Mouse (Mus musculus): Measurements from ENCODE around the gene Rhbdl1.
"Not testable (repeated sequence)": the region's sequence is repeated elsewhere in the genome, so short reads cannot be mapped to it uniquely, and the experiment has no call there.

The Rhbdl1 gene

GRCm38 (mm10) chr17:25825984-25826570 lies 11.0 kb downstream of the Rhbdl1 start:
- no peak for DNase-seq

GRCm38 (mm10) chr17:25825311-25825710 lies 11.8 kb downstream of the Rhbdl1 start:
- no peak for DNase-seq

DNA sequence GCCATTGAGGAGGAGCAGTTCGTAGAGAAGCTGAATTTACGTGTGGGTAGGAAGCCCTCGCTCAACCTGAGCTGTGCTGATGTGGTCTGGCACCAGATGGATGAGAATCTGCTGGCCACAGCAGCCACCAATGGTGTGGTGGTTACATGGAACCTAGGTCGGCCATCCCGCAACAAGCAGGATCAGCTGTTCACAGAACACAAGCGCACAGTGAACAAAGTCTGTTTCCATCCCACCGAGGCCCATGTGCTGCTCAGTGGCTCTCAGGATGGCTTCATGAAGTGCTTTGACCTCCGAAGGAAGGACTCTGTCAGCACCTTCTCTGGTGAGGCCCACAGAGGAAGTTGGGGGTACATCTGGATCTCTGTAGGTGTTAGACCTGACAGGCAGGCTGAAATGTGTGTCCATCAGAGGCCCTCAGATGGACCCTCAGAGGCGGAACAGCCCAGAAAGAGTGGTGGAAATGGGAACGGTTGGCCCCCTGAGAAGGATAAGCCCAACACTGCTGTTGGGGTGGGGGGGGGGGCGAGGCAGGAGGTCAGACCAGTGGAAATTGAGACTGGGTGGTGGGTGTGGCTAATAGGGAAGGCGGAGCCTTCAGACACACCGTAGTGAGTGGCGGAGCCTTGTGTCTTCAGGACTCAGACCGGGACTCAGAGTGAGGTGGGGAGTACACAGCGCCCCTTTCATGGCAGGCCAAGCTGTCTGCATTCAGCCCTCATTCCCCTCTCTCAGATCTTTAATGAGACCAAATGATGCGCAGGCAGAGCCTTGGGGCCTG lies 12.5 kb downstream of the Rhbdl1 start:
- no peak for DNase-seq

- peak; percentile 75 to 80 for DNase-seq
Observed at GRCm38 (mm10) chr17:25823452-25823851, 13.6 kb downstream of the Rhbdl1 start, which contains the start of gene Wdr24. Gene Wdr24 (plus strand): TSS chr17:25823627.

DNA sequence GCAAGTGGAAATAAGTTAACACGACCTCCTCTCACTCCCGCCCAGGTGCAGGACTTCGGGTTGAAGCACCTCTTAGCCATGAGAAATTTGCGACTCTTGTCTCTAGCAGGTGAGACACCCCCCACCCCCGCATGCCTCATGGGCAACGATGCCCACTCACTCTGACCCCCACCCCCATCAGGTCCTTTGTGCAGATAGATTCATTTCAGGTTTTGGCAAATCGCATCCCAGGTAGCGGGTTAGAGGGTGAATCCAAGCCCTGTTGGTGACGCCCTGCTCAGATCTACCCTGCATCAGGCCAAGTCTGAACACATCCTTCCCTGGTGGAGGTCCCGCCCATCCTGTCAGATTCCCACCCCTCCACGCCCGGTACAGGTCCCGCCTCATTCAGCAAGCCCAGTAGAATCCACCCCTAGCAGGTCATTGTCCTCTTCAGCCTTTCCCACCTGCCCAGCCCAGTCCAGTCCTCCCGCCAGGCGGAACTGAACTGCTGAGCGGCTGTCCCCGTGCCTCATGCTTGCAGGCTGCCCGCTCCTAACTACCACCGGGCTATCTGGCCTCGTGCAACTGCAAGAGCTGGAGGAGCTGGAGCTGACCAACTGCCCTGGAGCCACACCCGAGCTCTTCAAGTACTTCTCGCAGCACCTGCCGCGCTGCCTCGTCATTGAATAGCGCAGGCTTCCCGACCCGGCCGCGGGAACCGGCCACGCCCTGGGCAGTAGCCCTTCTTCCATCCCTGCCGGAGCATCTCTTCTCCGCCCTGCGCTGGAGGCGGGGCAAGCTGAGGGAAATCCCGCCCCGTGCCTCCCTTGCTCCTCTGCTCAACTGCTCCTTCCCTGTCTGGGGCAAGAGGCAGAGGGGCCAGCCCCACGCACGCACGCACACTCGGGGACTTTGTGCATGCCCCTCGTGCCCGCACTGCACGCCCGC lies 18.0 kb downstream of the Rhbdl1 start:
- DNase-seq: peak in 1 of 2 experiments; percentile 11

DNA sequence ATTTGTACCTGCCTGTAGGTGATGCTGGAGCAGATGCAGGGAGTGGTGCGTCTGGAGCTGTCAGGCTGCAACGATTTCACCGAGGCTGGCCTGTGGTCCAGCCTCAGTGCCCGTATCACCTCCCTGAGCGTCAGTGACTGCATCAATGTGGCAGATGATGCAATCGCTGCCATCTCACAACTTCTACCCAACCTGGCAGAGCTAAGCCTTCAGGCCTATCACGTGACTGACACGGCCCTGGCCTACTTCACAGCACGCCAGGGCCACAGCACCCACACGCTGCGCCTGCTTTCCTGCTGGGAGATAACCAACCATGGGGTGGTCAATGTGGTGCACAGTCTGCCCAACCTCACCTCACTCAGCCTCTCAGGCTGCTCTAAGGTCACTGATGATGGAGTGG lies 19.4 kb downstream of the Rhbdl1 start:
- DNase-seq: no peak

DNA sequence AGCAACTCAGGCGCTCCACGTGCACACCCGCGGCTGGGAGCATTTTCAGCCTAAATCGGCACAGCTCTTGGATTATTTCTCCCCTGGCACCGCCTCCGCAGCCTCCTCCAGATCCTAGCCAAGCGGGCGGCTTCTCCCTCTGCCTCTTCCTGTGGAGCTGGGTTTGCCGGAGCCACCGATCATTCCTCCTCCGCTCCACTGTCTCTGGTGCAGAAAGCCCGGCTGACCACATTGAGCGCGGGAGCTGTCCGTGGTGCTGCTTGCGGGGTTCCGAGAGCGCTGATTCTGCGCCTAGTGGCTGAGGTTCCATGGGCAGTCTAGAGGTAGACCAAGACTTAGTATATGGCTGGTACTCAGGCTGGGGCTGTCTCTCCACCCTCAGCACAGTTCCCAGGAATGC lies 23.6 kb downstream of the Rhbdl1 start:
- DNase-seq: peak; percentile 71 to 85

GRCm38 (mm10) chr17:25810890-25811289 lies 26.2 kb downstream of the Rhbdl1 start:
- DNase-seq: no peak

- no peak for DNase-seq
Observed at GRCm38 (mm10) chr17:25809606-25810340, 27.3 kb downstream of the Rhbdl1 start.

GRCm38 (mm10) chr17:25808789-25809605 lies 28.1 kb downstream of the Rhbdl1 start, which contains the start of gene Fbxl16:
Gene Fbxl16 (plus strand): TSS chr17:25809085.
- DNase-seq: peak; percentile 55 to 71

DNA sequence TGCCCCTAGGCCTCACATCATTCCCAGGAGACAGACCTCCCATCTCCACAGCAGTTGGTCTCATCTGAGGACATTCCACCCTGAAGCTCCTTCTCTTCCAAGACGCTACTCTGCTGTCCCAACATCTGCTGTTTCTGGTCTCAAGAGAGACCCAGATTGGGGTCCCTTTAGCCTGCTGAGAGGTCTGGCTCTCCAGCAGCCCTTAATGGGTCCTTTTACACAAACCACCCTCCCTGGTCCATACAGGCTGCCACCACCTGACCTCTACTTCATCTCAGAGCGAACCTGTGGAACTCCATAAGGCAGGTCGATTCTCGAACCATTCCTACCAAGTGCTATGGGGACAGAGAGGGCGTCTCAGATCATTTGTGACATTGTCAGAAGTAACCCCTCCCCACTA lies 29.1 kb downstream of the Rhbdl1 start:
- DNase-seq: no peak

DNA sequence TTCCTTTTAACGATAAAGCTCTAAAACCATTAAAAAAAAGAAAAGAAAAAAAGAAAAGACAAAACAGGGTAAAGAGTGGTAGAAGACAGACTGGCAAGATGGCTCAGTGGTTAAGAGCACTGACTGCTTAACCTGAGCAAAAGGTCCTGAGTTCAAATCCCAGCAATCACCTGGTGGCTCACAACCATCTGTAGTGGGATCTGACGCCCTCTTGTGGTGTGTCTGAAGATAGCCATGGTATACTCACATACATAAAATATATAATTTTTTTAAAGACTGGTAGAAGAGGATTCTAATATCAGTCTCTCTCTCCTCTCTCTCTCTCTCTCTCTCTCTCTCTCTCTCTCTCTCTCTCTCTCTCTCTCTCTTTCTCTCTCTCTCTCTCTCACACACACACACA lies 29.6 kb downstream of the Rhbdl1 start:
- DNase-seq: not testable (repeated sequence)

- no peak for DNase-seq
Observed at GRCm38 (mm10) chr17:25806507-25806906, 30.6 kb downstream of the Rhbdl1 start.

GRCm38 (mm10) chr17:25802825-25803517 lies 34.1 kb downstream of the Rhbdl1 start:
- DNase-seq: no peak

GRCm38 (mm10) chr17:25801029-25801428 lies 36.1 kb downstream of the Rhbdl1 start:
- peak; percentile 77 to 81 for DNase-seq

DNA sequence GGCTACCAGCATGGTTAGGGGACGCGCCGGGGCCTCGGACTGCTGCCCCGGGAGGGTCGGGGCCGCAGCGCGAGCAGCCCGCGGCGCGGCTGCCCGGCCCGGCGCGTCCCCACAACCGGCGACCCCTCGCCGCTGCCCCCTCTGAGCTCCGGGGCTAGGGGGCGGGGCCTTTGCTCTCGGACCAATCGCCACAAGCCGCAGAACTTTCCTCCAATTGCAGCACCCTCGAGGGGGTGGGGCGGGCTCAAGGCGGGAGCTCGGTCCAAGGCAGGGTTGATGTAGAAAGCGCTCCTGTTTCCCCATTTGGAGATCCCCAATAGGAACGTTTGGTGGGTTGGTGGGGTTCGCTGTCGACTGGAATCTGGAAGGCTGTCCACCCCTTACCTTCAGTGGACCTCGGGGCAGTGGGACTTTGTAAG lies 40.1 kb downstream of the Rhbdl1 start, which contains the start of gene Metrn:
Gene Metrn (minus strand): TSS at position 186 of the 419 bp plus-strand sequence.
- DNase-seq: peak; percentile 82 to 88

DNA sequence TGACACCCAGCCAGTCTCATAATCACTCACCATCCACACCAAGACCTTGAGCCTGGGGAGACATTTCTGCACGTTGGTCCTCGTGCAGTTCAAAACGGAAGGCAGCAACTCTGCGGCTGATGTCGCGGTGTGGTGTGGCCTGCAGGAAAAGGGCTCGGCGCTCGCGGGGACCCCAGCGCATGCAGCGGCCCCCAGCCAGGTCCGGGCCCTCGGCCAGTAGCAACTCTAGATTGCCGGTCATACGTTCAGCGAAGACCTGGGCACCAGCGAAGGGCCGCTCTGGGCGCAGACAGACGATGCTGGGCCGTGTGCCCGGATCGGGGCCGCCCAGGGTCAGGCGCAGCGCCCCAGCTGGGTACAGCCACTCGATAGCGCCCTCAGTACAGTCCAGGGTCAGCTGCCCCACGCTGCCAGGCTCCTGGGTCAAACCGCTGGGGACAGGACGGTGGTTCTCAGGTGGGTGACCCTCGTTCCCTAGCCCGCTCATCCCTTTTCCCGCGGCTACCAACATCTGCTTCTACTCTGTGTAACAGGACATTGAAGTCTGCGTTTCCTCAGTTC lies 40.8 kb downstream of the Rhbdl1 start:
- DNase-seq: peak in 1 of 2 experiments; percentile 34

DNA sequence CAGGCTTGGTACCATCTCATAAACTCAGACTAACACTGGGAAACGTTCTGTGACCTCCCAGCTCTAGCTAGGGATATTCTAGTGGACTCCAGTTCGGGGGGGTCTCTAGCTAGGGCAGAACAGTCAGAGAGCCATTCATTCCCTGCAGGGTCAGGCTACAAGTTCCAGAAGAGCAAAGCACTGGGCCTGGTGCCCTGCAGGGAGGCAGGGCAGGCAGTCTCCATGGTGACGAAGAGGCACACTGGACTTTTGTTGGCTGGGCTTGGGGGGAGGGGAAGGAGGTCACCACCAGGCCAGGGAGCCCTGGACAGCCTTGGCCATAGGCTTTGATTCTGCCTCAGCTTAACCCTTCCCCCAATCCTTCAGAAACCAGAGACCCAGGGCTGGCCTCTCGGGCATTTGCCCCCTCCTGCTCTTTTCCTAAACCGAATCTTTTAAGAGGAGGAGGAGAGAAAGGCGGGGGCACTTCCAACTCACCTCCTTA lies 41.4 kb downstream of the Rhbdl1 start, which contains the start of gene AC134908.4:
Gene AC134908.4 (minus strand): TSS at position 51 of the 484 bp plus-strand sequence.
- peak; percentile 67 to 79 for DNase-seq

- DNase-seq: no peak
Observed at GRCm38 (mm10) chr17:25794998-25795397, 42.1 kb downstream of the Rhbdl1 start.

GRCm38 (mm10) chr17:25794197-25794596 lies 42.9 kb downstream of the Rhbdl1 start:
- no peak for DNase-seq
